Mouse (Mus musculus): ENCODE results near the gene Hlcs.

Hlcs gene

GRCm38 (mm10) chr16:94250136-94250535 is 63.2 kb downstream of the Hlcs start:
- no peak for DNase-seq (ENCODE audit: extremely low read depth, insufficient read length, low spot score)

GRCm38 (mm10) chr16:94249666-94250065 is 63.7 kb downstream of the Hlcs start:
- DNase-seq (ENCODE audit: extremely low read depth, insufficient read length, low spot score), result no peak

- no peak for DNase-seq (ENCODE audit: extremely low read depth, insufficient read length, low spot score)
These were observed 64.7 kb downstream of the Hlcs start for GRCm38 (mm10) chr16:94248721-94249120.

- DNase-seq (ENCODE audit: extremely low read depth, insufficient read length, low spot score), result no peak
These were observed 66.4 kb downstream of the Hlcs start for GRCm38 (mm10) chr16:94246976-94247375.

- no peak for DNase-seq (ENCODE audit: extremely low read depth, insufficient read length, low spot score)
These were observed 67.2 kb downstream of the Hlcs start for GRCm38 (mm10) chr16:94246058-94246784.

GRCm38 (mm10) chr16:94241126-94241525 is 72.2 kb downstream of the Hlcs start:
- DNase-seq (ENCODE audit: extremely low read depth, insufficient read length, low spot score), result no peak

- DNase-seq (ENCODE audit: extremely low read depth, insufficient read length, low spot score), result no peak
These were observed 73.2 kb downstream of the Hlcs start for GRCm38 (mm10) chr16:94240190-94240589.

GRCm38 (mm10) chr16:94239567-94239966 is 73.8 kb downstream of the Hlcs start:
- no peak for DNase-seq (ENCODE audit: extremely low read depth, insufficient read length, low spot score)

- no peak for DNase-seq (ENCODE audit: extremely low read depth, insufficient read length, low spot score)
These were observed 74.2 kb downstream of the Hlcs start for GRCm38 (mm10) chr16:94239146-94239545.

- no peak for DNase-seq (ENCODE audit: extremely low read depth, insufficient read length, low spot score)
These were observed 76.3 kb downstream of the Hlcs start for GRCm38 (mm10) chr16:94237130-94237484.

- DNase-seq (ENCODE audit: extremely low read depth, insufficient read length, low spot score), result no peak
These were observed 76.9 kb downstream of the Hlcs start for GRCm38 (mm10) chr16:94236226-94237129.

- no peak for DNase-seq (ENCODE audit: extremely low read depth, insufficient read length, low spot score)
These were observed 77.7 kb downstream of the Hlcs start for GRCm38 (mm10) chr16:94235718-94236117.

GRCm38 (mm10) chr16:94234202-94234601 is 79.2 kb downstream of the Hlcs start:
- DNase-seq (ENCODE audit: extremely low read depth, insufficient read length, low spot score), result no peak

- DNase-seq (ENCODE audit: extremely low read depth, insufficient read length, low spot score), result no peak
These were observed 82.3 kb downstream of the Hlcs start for GRCm38 (mm10) chr16:94230909-94231575.

GRCm38 (mm10) chr16:94230499-94230898 is 82.9 kb downstream of the Hlcs start:
- DNase-seq (ENCODE audit: extremely low read depth, insufficient read length, low spot score), result no peak

GRCm38 (mm10) chr16:94229890-94230289 is 83.5 kb downstream of the Hlcs start:
- DNase-seq (ENCODE audit: extremely low read depth, insufficient read length, low spot score), result no peak

- DNase-seq (ENCODE audit: extremely low read depth, insufficient read length, low spot score), result peak; percentile 84
These were observed 84.4 kb downstream of the Hlcs start for GRCm38 (mm10) chr16:94228858-94229555.

- DNase-seq (ENCODE audit: extremely low read depth, insufficient read length, low spot score), result peak; percentile 71
These were observed 85.9 kb downstream of the Hlcs start for GRCm38 (mm10) chr16:94227328-94228018.

- no peak for DNase-seq (ENCODE audit: extremely low read depth, insufficient read length, low spot score)
These were observed 90.0 kb downstream of the Hlcs start for GRCm38 (mm10) chr16:94223363-94223720.

GRCm38 (mm10) chr16:94222646-94223362 is 90.6 kb downstream of the Hlcs start:
- no peak for DNase-seq (ENCODE audit: extremely low read depth, insufficient read length, low spot score)
